Mouse (Mus musculus) midbrain, embryonic 14.5 days (tissue): ENCODE measurements at regions not wholly inside any gene's neighbourhood (a gene's known extent, or its start where the extent isn't known, plus 50 kb on each side); places are given as distances from the start of the nearest gene placed in this dataset.

Experiments used
- ATAC-seq: fragments of 200-750 bp; cut with Nextera tagmentation; 2 replicates; pipeline ENCODE4 v1.8.0; 2017; ENCODE audit warnings: moderate number of reproducible peaks, moderate library complexity; ENCODE audit not compliant: low FRiP score, low TSS enrichment
- DNase-seq: peaks from one replicate; pipeline ENCODE4 v3.0.0-alpha.2; 2015
- H3K27ac ChIP-seq: fragments of 300-500 bp; sonication (generic); replicated peaks from 2 replicates; pipeline ENCODE4 v1.5.1; 2014; ENCODE audit warnings: mild to moderate bottlenecking, low read depth, low read length, moderate library complexity
- H3K27me3 ChIP-seq: fragments of 300-500 bp; sonication (generic); 2 replicates; pipeline ENCODE4 v1.6.1; 2014; ENCODE audit warnings: low read length, control low read depth, mixed read lengths; ENCODE audit not compliant: control insufficient read depth, insufficient read depth
- H3K36me3 ChIP-seq: fragments of 300-500 bp; sonication (generic); 2 replicates; pipeline ENCODE4 v1.6.1; 2014; ENCODE audit warnings: low read length, control low read depth; ENCODE audit not compliant: control insufficient read depth, insufficient read depth
- H3K4me1 ChIP-seq: fragments of 300-500 bp; sonication (generic); 2 replicates; pipeline ENCODE4 v1.6.1; 2014; ENCODE audit warnings: mild to moderate bottlenecking, antibody characterized with exemption, low read length, control low read depth; ENCODE audit not compliant: control insufficient read depth, insufficient read depth
- H3K4me2 ChIP-seq: fragments of 300-500 bp; sonication (generic); 2 replicates; pipeline ENCODE4 v1.6.1; 2014; ENCODE audit warnings: mild to moderate bottlenecking, low read length, moderate library complexity
- H3K4me3 ChIP-seq: fragments of 300-500 bp; sonication (generic); replicated peaks from 2 replicates; pipeline ENCODE4 v1.5.1; 2014; ENCODE audit warnings: low read depth, low read length
- H3K9ac ChIP-seq: fragments of 300-500 bp; sonication (generic); replicated peaks from 2 replicates; pipeline ENCODE4 v1.6.1; 2014; ENCODE audit warnings: mild to moderate bottlenecking, low read length, moderate library complexity
- H3K9me3 ChIP-seq: fragments of 300-500 bp; sonication (generic); 2 replicates; pipeline ENCODE4 v1.6.1; 2016; ENCODE audit warnings: low read length, control low read depth, mixed read lengths; ENCODE audit not compliant: control insufficient read depth
- WGBS: fragments of 180-500 bp; shearing (Covaris S2); extraction: QIAGEN DNeasy Blood & Tissue Kit; methylation state at CpG from one replicate; pipeline ENCODE4 v1.1.7; 2014; 5-methylcytosine and 5-hydroxymethylcytosine counted together

- peak; percentile 8 for DNase-seq
- no peaks in the 10 kb centered on the region for H3K27me3 ChIP-seq
- 67% methylated on average over 1 of the region's 1 CpGs for WGBS
- H3K36me3 ChIP-seq: no peaks in the 10 kb centered on the region
- peak; percentile 53; the same call in 1 of the 2 replicates for ATAC-seq
- no peaks in the 10 kb centered on the region for H3K9me3 ChIP-seq
- H3K4me1 ChIP-seq: no peaks in the 10 kb centered on the region
- no peak overlapping the region for H3K4me2 ChIP-seq
- H3K27ac ChIP-seq: no peak overlapping the region
- no peak overlapping the region for H3K4me3 ChIP-seq
- H3K9ac ChIP-seq: no peak overlapping the region
These were observed 128.1 kb upstream of the Cntn4 start for GRCm38 (mm10) chr6:105549366-105549765.

GRCm38 (mm10) chr6:105568301-105568700 is 109.2 kb upstream of the Cntn4 start:
- Histone ChIP-seq H3K4me1 (no peaks in the 10 kb centered on the region), H3K4me3 (no peak overlapping the region), H3K4me2 (no peak overlapping the region), H3K9ac (no peak overlapping the region), H3K9me3 (no peaks in the 10 kb centered on the region), H3K36me3 (no peaks in the 10 kb centered on the region), H3K27ac (no peak overlapping the region), H3K27me3 (no peaks in the 10 kb centered on the region)
- ATAC-seq: no peak
- no peak for DNase-seq
- 89% methylated on average over 3 of the region's 3 CpGs for WGBS

DNA sequence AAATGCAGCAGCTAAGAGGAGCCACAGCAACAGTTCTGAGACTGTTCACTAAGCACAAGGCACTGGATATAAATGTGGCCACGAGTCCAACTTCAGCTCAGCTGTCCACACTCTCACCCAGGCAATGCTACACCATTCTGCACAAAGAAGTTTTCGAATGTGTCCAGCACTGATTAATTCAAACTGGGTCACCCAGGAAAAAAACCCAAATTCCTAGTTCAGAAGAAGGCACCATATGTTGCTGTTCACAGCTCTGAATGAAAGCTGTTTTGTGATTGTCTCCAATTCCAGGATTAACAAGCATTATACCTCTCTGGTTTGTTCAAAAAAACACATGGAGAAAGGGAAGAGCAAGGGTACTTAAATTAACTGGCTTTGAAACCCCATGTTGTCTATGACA is 108.4 kb upstream of the Cntn4 start:
- Histone ChIP-seq H3K36me3 (no peaks in the 10 kb centered on the region), H3K9ac (no peak overlapping the region), H3K4me3 (no peak overlapping the region), H3K4me2 (no peak overlapping the region), H3K27ac (no peak overlapping the region), H3K27me3 (no peaks in the 10 kb centered on the region), H3K9me3 (no peaks in the 10 kb centered on the region), H3K4me1 (no peaks in the 10 kb centered on the region)
- ATAC-seq: no peak
- WGBS: 76% methylated on average over 2 of the region's 2 CpGs
- no peak for DNase-seq

GRCm38 (mm10) chr6:105604234-105604633 is 73.2 kb upstream of the Cntn4 start:
- DNase-seq: no peak
- WGBS: 71% methylated on average over 2 of the region's 2 CpGs

More at GRCm38 (mm10) chr6:105604234-105604633, 73.2 kb upstream of the Cntn4 start:
- ATAC-seq: no peak
- Histone ChIP-seq H3K9ac (no peak overlapping the region), H3K27ac (no peak overlapping the region), H3K4me2 (no peak overlapping the region), H3K27me3 (no peaks in the 10 kb centered on the region), H3K4me3 (no peak overlapping the region), H3K4me1 (no peaks in the 10 kb centered on the region), H3K36me3 (no peaks in the 10 kb centered on the region), H3K9me3 (no peaks in the 10 kb centered on the region)
